Mouse (Mus musculus) 416B (cell line): ENCODE results near the gene Rbpj.
"Not testable (repeated sequence)": the region's sequence is repeated elsewhere in the genome, so short reads cannot be mapped to it uniquely, and the experiment has no call there.

Experiments used
- DNase-seq: peaks from one replicate; pipeline ENCODE4 v3.0.0; 2011; ENCODE audit warnings: low read depth

Rbpj gene

DNA sequence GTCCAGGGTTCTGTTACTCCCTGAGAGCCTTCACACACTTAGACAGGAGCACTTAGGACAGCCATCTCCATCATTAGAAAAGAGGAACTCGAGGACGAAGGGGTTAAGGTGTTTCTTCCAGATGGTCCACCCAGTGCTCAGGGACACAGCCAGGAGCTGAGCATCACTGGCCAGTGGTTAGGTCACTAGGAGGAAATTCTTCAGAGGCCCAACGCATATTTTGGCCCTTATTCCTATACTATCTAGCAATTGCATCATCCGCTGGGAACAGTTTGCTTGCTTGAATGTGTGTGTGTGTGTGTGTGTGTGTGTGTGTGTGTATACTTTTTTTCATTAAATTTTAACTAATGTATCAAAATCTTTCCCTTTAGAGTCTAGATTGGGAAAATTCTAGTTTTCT lies 45.5 kb downstream of the Rbpj start:
- no peak for DNase-seq

- DNase-seq, result no peak
Measured at GRCm38 (mm10) chr5:53514959-53515612, 49.1 kb downstream of the Rbpj start.

GRCm38 (mm10) chr5:53516482-53516881 lies 50.5 kb downstream of the Rbpj start:
- DNase-seq, result no peak

GRCm38 (mm10) chr5:53517802-53518201 lies 51.9 kb downstream of the Rbpj start:
- DNase-seq, result no peak

GRCm38 (mm10) chr5:53519131-53519530 lies 53.2 kb downstream of the Rbpj start:
- DNase-seq, result no peak

DNA sequence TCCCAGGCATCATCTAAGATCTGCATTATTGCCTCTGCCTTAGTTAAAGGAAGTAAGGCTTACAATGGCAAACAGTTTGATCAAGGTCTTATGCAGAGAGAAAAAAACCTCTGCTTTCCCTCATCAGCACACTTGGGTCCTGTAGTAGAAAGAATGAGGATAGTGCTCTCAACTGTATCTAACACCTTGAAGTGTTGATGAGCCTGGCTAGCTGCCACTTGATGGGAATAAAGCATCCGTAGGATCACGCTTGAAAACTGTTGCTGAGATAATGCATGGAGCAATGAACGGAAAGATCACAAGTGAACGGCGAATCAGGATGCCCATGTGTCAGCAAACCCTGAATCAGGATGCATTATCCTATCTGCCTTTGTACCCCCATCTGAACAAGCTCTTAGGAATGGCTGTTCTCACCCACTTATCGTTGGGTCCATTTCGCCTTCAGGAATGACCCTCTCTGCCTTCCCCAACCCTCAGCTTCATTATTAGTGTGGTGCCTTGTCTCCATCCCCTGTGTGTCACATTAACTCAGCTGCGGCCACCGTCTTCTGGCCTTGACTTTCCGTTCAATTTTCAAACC lies 54.1 kb downstream of the Rbpj start:
- DNase-seq, result no peak

- DNase-seq, result no peak
Measured at GRCm38 (mm10) chr5:53523046-53523445, 57.1 kb downstream of the Rbpj start.

DNA sequence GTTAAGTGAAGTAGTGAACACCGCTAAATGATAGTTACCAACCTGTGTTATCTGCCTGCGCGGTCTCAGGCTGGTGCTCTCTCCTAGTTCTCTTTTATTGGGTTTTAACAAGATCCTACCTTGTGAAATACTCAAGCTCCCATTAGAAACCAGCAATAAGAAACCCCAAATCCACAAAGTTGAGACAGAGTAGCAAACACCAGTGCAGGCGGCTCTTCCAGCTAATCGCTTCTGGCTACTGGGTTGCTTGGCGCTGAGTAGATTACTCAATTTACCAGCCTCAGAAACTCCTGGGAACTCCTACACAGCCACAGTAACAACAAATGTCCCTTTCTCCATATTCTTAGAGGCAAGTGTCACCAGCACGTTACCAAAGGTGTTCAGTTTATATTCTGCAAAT lies 58.2 kb downstream of the Rbpj start:
- peak; percentile 16 for DNase-seq

DNA sequence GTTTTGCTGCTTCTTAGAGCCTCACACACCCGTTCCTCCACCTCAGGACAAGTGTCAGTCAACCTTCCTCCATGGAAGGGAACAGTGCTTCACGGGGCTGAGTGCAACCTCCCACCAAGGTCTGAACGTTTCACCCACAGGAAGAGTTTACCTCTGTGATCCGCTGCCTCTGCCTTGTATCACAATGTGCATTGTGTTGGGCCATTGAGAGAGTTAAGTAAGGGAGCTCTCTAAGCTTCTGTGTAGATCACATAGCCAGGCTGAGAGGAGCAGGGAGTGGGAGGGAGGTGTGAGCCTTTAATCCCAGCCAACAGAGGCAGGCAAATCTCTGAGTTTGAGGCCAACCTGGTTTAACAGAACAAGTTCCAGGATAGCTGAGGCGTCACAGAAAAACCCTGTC lies 58.9 kb downstream of the Rbpj start:
- DNase-seq, result no peak

DNA sequence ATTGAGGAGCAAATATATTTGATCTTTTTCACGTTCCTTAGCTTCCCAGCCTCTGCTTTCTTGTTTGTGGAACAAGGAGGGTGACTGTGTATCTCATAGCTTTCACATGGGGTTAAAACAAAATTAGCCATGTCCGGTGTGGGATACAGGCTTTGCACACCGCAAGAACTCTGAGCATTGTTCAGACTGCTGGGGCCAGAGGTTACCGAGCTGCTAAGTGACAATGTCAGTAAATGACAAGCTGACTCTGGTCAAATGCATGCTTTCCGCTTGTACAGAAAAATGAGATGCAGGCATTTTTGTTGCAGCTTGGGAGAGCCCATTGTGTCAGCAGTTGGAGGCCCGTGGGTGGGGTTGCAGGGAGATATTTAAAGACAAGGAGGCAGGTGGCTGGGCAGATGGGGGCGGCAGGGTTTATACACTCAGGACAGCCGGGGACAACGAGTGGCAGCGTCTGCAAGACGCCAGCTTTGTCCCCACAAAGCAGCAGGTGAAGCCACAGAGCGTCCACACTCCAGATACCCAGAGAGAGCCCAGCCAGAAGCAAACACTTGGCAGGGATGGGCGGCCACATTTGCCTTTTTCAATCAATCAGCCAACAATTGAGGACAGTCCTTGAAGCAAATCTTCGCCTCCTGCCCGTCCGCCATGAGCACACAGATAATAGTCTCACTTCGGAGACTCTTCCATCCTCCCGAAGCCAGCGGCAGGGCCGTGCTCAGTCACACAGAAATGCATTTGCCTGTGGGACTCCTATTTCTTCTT lies 59.5 kb downstream of the Rbpj start:
- no peak for DNase-seq

- no peak for DNase-seq
Measured at GRCm38 (mm10) chr5:53526070-53526430, 60.1 kb downstream of the Rbpj start.

- peak; percentile 89 for DNase-seq
Measured at GRCm38 (mm10) chr5:53529846-53530245, 63.9 kb downstream of the Rbpj start.

DNA sequence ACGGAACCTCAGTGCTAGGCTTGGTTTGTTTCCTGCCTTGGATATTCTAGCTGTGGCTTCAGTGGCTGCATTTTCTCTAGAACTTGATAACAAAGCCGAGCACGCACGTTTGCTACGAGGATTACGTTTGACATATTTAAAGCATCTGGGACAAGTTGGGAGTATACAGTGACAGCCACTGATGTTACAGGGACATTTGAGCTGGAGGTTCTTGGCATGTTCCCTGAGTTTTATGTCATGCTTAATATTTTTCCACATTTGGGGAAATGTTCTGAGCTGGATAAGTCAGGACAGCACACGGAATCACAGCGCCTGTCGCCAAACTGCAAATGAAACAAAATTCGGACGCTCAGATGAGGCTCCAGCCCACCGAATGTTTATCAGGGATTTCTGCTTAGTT lies 69.1 kb downstream of the Rbpj start:
- no peak for DNase-seq

DNA sequence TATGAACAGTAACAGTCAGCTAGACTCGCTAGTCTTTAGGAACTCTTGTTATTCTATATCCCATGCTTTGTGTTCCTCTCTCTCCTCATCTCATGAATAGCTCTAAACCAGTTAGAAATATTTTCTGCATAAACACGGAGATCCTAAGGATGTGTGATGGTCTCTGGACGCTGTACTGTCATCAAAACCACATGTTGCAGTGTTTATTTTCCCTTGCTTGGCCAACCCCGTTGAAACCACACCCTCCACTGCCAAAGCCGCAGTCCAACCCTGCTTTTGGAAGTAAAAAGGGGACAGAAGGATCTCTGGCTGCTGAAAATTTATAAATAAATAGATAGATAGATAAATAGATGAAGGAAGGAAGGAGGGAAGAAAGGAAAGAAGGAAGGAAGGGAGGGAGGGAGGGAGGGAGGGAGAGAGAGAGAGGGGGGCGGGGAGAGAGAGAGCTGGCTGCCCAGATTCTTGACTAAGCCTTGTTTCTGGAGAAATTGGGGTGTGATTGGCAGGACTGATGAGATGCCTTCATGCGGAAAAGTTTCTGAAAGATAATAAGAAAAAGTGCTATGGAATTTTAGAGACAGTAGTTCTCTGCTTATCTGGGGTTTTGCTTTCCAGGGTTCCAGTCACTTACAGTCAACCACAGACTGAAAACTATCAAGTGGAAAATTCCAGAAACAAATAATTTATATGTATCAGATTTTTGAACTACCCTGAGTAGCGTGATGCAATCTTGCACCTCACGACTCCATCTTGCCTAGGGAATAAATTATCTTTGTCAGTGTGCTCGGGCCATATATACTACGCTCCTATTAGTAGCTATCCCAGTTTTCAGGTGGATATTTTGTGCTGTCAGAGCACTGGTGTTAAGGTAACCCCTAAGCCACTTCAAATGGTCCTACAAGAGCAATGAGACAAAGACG lies 70.9 kb downstream of the Rbpj start:
- DNase-seq, result no peak

- no peak for DNase-seq
Measured at GRCm38 (mm10) chr5:53539860-53540633, 74.1 kb downstream of the Rbpj start.

- no peak for DNase-seq
Measured at GRCm38 (mm10) chr5:53542073-53542472, 76.1 kb downstream of the Rbpj start.

GRCm38 (mm10) chr5:53543399-53543798 lies 77.4 kb downstream of the Rbpj start:
- DNase-seq, result peak; percentile 64

- DNase-seq, result no peak
Measured at GRCm38 (mm10) chr5:53543945-53544344, 78.0 kb downstream of the Rbpj start.

GRCm38 (mm10) chr5:53546440-53546839 lies 80.5 kb downstream of the Rbpj start:
- DNase-seq, result peak; percentile 80

DNA sequence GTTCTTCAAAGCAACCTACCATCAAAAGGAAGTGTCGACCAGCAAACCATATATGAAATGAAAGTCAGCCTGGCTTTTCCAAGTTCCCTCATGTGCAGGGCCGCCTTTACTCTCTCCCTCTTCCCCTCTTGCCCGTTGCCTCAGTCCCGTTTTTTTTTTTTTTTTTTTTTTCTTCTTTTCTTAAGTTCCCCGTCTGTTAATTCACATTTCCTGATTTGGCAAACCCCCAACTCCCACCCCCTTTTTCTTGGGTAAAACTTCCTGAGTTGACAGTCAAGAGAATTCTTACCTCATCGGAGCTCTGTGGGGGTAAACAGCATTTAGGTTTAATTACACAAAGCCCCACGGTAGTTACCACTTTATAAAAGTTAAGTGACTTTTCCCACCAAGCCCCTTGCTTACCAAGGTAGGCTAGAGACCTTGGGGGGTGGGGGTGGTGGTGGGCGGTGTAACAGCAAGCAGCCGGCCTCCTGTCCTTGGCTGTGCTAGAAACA lies 81.1 kb downstream of the Rbpj start:
- DNase-seq, result peak; percentile 93

DNA sequence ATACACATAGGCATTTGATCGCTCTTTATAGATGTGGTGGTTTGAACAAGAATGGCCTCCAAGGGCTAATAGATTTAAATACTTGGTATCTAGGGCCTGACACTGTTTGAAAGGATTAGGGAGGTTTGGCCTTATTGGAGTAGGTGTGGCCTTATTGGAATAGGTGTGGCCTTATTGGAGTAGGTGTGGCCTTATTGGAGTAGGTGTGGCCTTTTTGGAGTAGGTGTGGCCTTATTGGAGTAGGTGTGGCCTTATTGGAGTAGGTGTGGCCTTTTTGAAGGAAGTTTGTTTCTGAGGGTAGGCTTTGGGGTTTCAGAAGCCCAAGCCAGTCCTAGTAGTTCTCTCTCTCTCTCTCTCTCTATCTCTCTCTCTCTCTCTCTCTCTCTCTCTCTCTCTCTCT lies 84.4 kb downstream of the Rbpj start:
- not testable (repeated sequence) for DNase-seq
